Mouse (Mus musculus) left cerebral cortex, postnatal 36 days (tissue): Measurements from ENCODE around the gene BC053393. TPM values are rescaled to one million over a fixed set of nuclear protein-coding genes. Genes with fewer than 3 reads are reported as not detected.

Source experiments
- DNase-seq, 2 experiments: peaks; one replicate each; pipeline ENCODE4 v3.0.0; 2021 to 2022; ENCODE audit warnings: low spot score in 2 of 2, mixed read lengths in 1 of 2
- intact Hi-C: fragments of 180-260 bp; cut with DNase I; formaldehyde crosslinking; loops from one replicate; pipeline ENCODE4 v1.15.1; 2025
- total RNA-seq, 2 experiments: library from RNA; stranded (reverse); gene quantifications; 2 replicates each; pipeline ENCODE4 v1.2.3; 2021

BC053393 gene
- total RNA-seq, 2 experiments from 2014 or later: 0.18 TPM; not detected in 1

GRCm38 (mm10) chr11:46636568-46636967 is 65.2 kb downstream of the BC053393 start:
- intact Hi-C loops: no loop called here
- DNase-seq: no peak

Other genes starting within 250 kb of the BC053393 start
- under 1 TPM; 0.25 to 0.52 TPM for gene Itk, start 182.0 kb upstream of the BC053393 start, total RNA-seq
- not detected for gene Fam71b, start 175.0 kb upstream of the BC053393 start, total RNA-seq
- gene Med7, start 134.6 kb upstream of the BC053393 start, total RNA-seq: 10 to 100 TPM; 26.4 to 28.8 TPM
- 1 to 10 TPM; 2.5 to 2.6 TPM for gene Havcr2, start 116.6 kb upstream of the BC053393 start, total RNA-seq
- not detected for gene Gm12169, start 47.3 kb upstream of the BC053393 start, total RNA-seq
- gene Dppa1, start 57.7 kb downstream of the BC053393 start, total RNA-seq: not detected
- gene Timd2, start 135.5 kb downstream of the BC053393 start, total RNA-seq: not detected
- gene Havcr1, start 163.5 kb downstream of the BC053393 start, total RNA-seq: not detected
- not detected for gene Timd4, start 239.3 kb downstream of the BC053393 start, total RNA-seq